Mouse (Mus musculus) heart, adult 2 months (tissue): ENCODE measurements at regions not wholly inside any gene's neighbourhood (a gene's known extent, or its start where the extent isn't known, plus 50 kb on each side); places are given as distances from the start of the nearest gene placed in this dataset.

Source experiments
- CTCF ChIP-seq: fragments of 200-600 bp; IDR thresholded peaks from 2 replicates; pipeline ENCODE4 v1.8.1; 2022; ENCODE audit warnings: antibody characterized with exemption, mild to moderate bottlenecking, moderate library complexity
- EP300 ChIP-seq: fragments of 200-500 bp; IDR thresholded peaks from 2 replicates; pipeline ENCODE4 v1.6.1; 2011; ENCODE audit warnings: low read depth, low read length, control low read depth; ENCODE audit not compliant: insufficient read depth
- POLR2A ChIP-seq: fragments of 200-500 bp; IDR thresholded peaks from 2 replicates; pipeline ENCODE4 v1.6.1; 2011; ENCODE audit warnings: mild to moderate bottlenecking, low read depth, low read length, control low read depth; ENCODE audit not compliant: insufficient read depth

GRCm38 (mm10) chr15:36900940-36901339 lies 106.6 kb downstream of the Zfp706 start:
- no peak for TF ChIP-seq CTCF
- TF ChIP-seq EP300: no peak
- TF ChIP-seq POLR2A: no peak
